Mouse (Mus musculus): Measurements from ENCODE around the gene Rbm19.

DNA sequence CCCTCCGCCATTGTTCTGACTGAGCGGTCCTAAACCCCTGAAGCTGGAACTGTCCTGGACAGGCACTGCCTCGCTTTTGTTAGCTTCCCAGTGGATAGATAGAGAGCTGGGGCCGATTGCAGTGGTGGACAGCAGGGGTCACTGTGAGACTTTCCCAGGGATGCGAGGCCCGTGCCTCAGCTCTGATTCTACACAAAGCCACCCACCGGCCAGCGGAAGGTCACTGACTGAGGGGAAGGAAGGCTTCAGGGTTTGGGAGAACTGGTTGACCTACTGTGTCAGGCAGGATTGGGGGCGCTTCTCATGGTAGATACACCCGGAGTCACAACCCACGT, 29.8 kb downstream of the Rbm19 start:
- no peak for TF ChIP-seq E2F4 (IDR thresholded peaks at IDR 0.05; ENCODE audit: borderline replicate concordance, low read depth, low read length)
- no peak for TF ChIP-seq EP300 (IDR thresholded peaks at IDR 0.05; ENCODE audit: low read depth in 1 of 2, low read length in 2 of 2)
